Mouse (Mus musculus) embryonic facial prominence, embryonic 14.5 days (tissue): Measurements from ENCODE around the gene Lrp2. TPM values are rescaled to one million over a fixed set of nuclear protein-coding genes. Genes with fewer than 3 reads are reported as not detected.

ENCODE experiments used
- ATAC-seq: fragments of 200-750 bp; cut with Nextera tagmentation; 2 replicates; pipeline ENCODE4 v1.8.0; 2017; ENCODE audit warnings: low read depth, moderate number of reproducible peaks, moderate TSS enrichment
- DNase-seq: peaks from one replicate; pipeline ENCODE4 v3.0.0-alpha.2; 2015; ENCODE audit warnings: low spot score
- H3K27ac ChIP-seq: fragments of 300-500 bp; sonication (generic); replicated peaks from 2 replicates; pipeline ENCODE4 v1.5.1; 2014; ENCODE audit warnings: low read depth, mild to moderate bottlenecking, low read length, moderate library complexity
- H3K27me3 ChIP-seq: fragments of 300-500 bp; sonication (generic); replicated peaks from 2 replicates; pipeline ENCODE4 v1.6.1; 2014; ENCODE audit warnings: low read length; ENCODE audit not compliant: control insufficient read depth, insufficient read depth
- H3K36me3 ChIP-seq: fragments of 300-500 bp; sonication (generic); 2 replicates; pipeline ENCODE4 v1.6.1; 2014; ENCODE audit warnings: low read length, mixed read lengths; ENCODE audit not compliant: control insufficient read depth, insufficient read depth
- H3K4me1 ChIP-seq: fragments of 300-500 bp; sonication (generic); 2 replicates; pipeline ENCODE4 v1.6.1; 2014; ENCODE audit warnings: antibody characterized with exemption, low read length; ENCODE audit not compliant: control insufficient read depth, insufficient read depth
- H3K4me2 ChIP-seq: fragments of 300-500 bp; sonication (generic); 2 replicates; pipeline ENCODE4 v1.6.1; 2014; ENCODE audit warnings: low read depth, mild to moderate bottlenecking, low read length, moderate library complexity, mixed read lengths
- H3K4me3 ChIP-seq: fragments of 300-500 bp; sonication (generic); 2 replicates; pipeline ENCODE4 v1.5.1; 2014; ENCODE audit warnings: low read depth, mild to moderate bottlenecking, low read length
- H3K9ac ChIP-seq: fragments of 300-500 bp; sonication (generic); 2 replicates; pipeline ENCODE4 v1.6.1; 2014; ENCODE audit warnings: low read depth, mild to moderate bottlenecking, low read length, moderate library complexity, mixed read lengths
- H3K9me3 ChIP-seq: fragments of 300-500 bp; sonication (generic); 2 replicates; pipeline ENCODE4 v1.6.1; 2016; ENCODE audit warnings: low read length; ENCODE audit not compliant: control insufficient read depth
- WGBS: fragments of 180-500 bp; shearing (Covaris S2); extraction: QIAGEN DNeasy Blood & Tissue Kit; methylation state at CpG from one replicate; pipeline ENCODE4 v1.1.7; 2014; 5-methylcytosine and 5-hydroxymethylcytosine counted together
- polyA plus RNA-seq: library from polyadenylated mRNA; unstranded; fragments of >200 nt; fragmentation: Nextera tagmentation; extraction: Ambion mirVana; gene quantifications from 2 replicates; pipeline ENCODE4 v1.2.1, GENCODE M21; 2014

The Lrp2 gene
- polyA plus RNA-seq, 1 experiment from 2014 or later: 1.3 TPM

DNA sequence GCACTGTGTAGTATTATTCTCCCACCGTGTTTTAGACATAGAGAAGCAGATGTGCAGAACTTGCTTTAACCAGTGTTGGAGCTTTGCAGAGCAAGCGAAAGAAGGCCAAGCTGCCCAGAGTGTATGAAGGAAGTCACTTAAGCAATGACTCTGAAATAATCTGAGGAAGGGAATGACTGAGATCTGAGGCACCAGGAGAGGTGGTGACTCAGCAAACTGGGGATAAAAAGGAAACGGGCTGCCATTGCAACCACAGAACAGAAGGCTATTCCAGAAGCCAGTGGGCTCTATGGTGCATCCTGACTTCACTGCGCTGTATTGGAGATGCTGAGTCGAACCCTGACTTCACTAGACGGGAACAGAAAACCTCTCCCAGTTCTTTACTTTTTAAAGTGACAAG, 10.9 kb downstream of the Lrp2 start:
- no peaks in the 10 kb centered on the region for H3K36me3 ChIP-seq
- no peak overlapping the region for H3K4me2 ChIP-seq
- no peak overlapping the region for H3K4me3 ChIP-seq
- 73% methylated on average over 6 of the region's 6 CpGs for WGBS
- H3K9ac ChIP-seq: no peak overlapping the region
- no peak for ATAC-seq
- DNase-seq: no peak
- H3K27ac ChIP-seq: no peak overlapping the region
- no peaks in the 10 kb centered on the region for H3K9me3 ChIP-seq
- H3K4me1 ChIP-seq: no peaks in the 10 kb centered on the region
- no peaks in the 10 kb centered on the region for H3K27me3 ChIP-seq

DNA sequence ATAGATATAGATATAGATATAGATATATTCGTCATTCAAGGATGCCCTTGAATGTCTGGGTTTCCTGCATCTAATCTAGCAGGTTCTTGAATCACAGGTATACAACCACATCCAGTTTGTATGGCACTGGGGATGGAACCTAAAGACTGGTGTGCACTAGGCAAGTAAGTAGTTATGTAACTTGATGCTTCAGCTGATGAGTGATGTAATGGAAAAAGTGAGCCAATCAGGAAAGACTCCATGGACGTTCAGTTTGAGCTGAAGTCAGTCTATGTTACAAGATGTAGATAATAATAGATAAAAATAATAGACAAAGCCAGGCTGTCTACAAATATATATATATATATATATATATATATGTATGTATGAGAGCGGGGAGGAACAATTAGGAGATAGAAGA, 11.6 kb downstream of the Lrp2 start:
- ATAC-seq (no peak), DNase-seq (no peak)
- H3K27ac ChIP-seq: no peak overlapping the region
- no peak overlapping the region for H3K4me3 ChIP-seq
- H3K27me3 ChIP-seq: no peaks in the 10 kb centered on the region
- no peak overlapping the region for H3K9ac ChIP-seq
- no peaks in the 10 kb centered on the region for H3K4me1 ChIP-seq
- H3K36me3 ChIP-seq: no peaks in the 10 kb centered on the region
- WGBS: 56% methylated on average over 3 of the region's 3 CpGs
- no peaks in the 10 kb centered on the region for H3K9me3 ChIP-seq
- H3K4me2 ChIP-seq: no peak overlapping the region

DNA sequence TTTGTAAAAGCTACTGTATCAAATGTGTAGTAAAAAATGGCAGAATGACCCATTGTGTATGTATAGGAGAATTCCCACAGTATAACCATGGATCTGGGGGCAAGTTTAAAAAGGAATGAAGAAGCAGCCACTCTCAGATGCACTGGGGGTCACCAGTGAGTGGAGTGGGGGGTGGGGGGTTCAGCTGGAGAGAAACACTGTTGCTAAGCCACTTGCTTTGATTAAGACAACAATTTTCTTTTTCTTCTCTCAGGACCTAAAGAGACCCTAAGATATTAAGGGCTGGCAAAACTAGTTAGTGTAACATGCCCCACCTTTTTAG, 12.2 kb downstream of the Lrp2 start:
- Histone ChIP-seq H3K36me3 (no peaks in the 10 kb centered on the region), H3K9me3 (no peaks in the 10 kb centered on the region), H3K4me2 (no peak overlapping the region), H3K27me3 (no peaks in the 10 kb centered on the region), H3K4me1 (no peaks in the 10 kb centered on the region), H3K27ac (no peak overlapping the region), H3K9ac (no peak overlapping the region), H3K4me3 (no peak overlapping the region)
- DNase-seq: no peak
- no peak for ATAC-seq

DNA sequence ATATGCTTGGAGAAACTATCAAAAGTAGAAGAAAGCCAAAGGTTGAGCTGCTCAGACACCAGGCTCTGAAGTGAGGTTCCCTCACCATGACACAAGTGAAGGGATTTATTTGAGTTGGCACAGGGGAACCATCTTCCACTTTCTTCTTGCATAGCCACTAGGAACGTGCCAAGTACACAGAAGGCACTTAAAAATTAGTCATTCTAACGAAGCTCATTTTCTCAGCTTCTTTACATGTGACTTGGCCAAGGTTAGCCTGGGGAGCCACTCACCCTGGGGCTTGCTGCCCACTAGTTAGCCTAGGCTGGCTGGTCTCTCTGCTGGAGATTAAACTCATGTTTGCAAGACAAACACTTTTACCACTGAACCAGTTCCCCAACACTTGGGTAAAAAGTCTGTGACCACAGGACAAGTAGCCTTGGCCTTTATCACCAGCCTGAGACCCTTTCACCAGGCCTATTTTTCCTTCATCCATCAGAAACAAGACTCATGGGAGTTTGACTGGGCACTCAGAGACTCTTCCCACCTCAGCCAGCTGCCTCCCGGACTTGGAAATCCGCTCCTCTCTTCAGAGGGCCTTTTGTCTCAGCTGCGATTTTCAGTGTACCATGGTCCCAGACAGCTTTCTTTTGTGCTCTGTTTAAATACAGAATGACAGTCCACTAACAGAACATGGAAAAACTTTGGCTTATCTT, 12.7 kb downstream of the Lrp2 start:
- Histone ChIP-seq H3K4me1 (no peaks in the 10 kb centered on the region), H3K27me3 (no peaks in the 10 kb centered on the region), H3K27ac (no peak overlapping the region), H3K9ac (no peak overlapping the region), H3K4me3 (no peak overlapping the region), H3K4me2 (no peak overlapping the region), H3K36me3 (no peaks in the 10 kb centered on the region), H3K9me3 (no peaks in the 10 kb centered on the region)
- WGBS: 73% methylated on average over 5 of the region's 5 CpGs
- DNase-seq: no peak
- no peak for ATAC-seq

DNA sequence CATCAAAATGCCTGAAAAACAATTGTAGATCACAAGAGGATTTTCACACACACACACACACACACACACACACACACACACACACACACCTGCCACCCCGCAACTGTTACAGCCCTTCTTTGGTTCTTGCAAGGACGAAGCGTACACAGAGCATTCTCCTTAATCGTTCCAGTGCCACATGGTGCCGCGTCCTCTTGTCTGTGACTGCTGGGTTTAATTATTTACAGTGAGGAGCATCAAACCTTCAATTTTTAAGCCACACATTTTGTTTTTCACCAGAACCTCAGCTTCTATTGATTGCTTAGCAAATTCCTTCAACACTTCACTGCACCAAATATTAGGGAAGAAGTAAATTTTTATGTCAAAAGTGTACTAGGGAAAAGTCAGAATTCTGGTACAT, 15.3 kb downstream of the Lrp2 start:
- no peak overlapping the region for H3K4me2 ChIP-seq
- no peaks in the 10 kb centered on the region for H3K9me3 ChIP-seq
- H3K4me1 ChIP-seq: no peaks in the 10 kb centered on the region
- H3K9ac ChIP-seq: no peak overlapping the region
- H3K4me3 ChIP-seq: no peak overlapping the region
- H3K27ac ChIP-seq: no peak overlapping the region
- no peaks in the 10 kb centered on the region for H3K36me3 ChIP-seq
- DNase-seq (no peak), ATAC-seq (no peak)
- 60% methylated on average over 6 of the region's 6 CpGs for WGBS
- H3K27me3 ChIP-seq: no peaks in the 10 kb centered on the region

DNA sequence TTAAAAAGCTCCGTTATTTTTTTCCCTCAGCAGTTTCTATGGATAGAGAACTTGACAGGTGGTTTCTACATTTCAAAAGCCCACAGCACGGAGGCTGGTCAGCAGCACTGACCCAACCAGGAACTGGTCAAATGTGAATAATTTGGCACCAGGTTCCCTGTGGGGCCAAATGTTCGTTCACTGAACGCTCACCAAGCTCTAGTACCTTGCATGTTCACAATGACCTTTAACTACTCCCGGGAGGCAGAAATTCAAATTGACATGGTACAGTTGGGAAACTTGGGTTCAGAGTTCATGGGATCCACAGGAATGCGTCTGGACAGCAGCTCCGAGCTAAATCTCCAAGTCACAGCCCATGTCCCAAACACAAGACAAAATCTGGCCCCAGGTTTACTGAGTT, 19.6 kb downstream of the Lrp2 start:
- no peak for DNase-seq

DNA sequence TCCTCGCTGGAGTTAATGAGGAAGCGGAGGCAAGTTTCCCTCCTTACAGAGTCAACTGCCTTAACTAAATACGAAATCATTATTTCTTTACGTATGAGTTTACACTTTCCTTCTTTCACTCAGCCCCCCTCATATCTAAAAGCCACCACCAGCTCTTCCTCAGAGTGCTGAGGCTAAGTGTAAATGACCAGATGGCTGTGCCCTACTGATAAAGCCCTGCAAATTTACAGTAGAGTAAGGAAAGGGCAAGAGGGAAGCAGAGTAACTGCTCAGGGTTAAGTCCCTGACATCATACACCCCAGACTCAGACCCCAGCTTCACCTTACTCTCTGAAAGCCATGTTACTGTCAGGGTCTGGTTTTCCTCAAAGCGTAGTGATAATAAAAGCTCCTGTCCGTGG, 22.4 kb downstream of the Lrp2 start:
- no peak for ATAC-seq
- 75% methylated on average over 6 of the region's 6 CpGs for WGBS
- H3K27ac ChIP-seq: no peak overlapping the region
- H3K36me3 ChIP-seq: no peaks in the 10 kb centered on the region
- no peak overlapping the region for H3K4me2 ChIP-seq
- H3K4me3 ChIP-seq: no peak overlapping the region
- no peak for DNase-seq
- no peaks in the 10 kb centered on the region for H3K27me3 ChIP-seq
- H3K9ac ChIP-seq: no peak overlapping the region
- H3K4me1 ChIP-seq: no peaks in the 10 kb centered on the region
- H3K9me3 ChIP-seq: no peaks in the 10 kb centered on the region

More for the DNA sequence above, 19.6 kb downstream of the Lrp2 start:
- Histone ChIP-seq H3K27ac (no peak overlapping the region), H3K36me3 (no peaks in the 10 kb centered on the region), H3K9me3 (no peaks in the 10 kb centered on the region), H3K9ac (no peak overlapping the region), H3K4me1 (no peaks in the 10 kb centered on the region), H3K4me2 (no peak overlapping the region), H3K27me3 (no peaks in the 10 kb centered on the region), H3K4me3 (no peak overlapping the region)
- 72% methylated on average over 7 of the region's 7 CpGs for WGBS
- ATAC-seq: no peak

DNA sequence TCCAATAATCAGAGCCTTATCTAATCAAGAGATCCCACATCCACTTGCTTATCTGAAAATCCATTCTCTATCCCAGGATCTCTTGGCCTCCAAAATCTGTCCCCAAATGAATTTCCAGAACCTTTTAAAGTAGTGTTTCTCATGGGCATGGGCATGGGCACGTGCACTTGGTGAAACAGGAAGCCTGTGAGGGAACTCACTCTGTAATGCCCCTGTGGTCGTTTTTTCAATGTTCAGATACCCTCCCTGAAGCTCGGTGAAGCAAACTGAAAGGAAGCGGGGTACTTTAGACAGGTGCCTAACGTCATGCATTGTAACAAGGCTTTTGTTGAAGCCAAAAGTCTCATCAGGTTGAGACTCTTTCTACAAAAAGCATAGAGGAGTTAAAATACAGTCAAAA, 23.1 kb downstream of the Lrp2 start:
- Histone ChIP-seq H3K27ac (no peak overlapping the region), H3K4me3 (no peak overlapping the region), H3K27me3 (no peaks in the 10 kb centered on the region), H3K9me3 (no peaks in the 10 kb centered on the region), H3K4me1 (no peaks in the 10 kb centered on the region), H3K36me3 (no peaks in the 10 kb centered on the region), H3K9ac (no peak overlapping the region), H3K4me2 (no peak overlapping the region)
- WGBS: 65% methylated on average over 5 of the region's 5 CpGs
- ATAC-seq: no peak
- DNase-seq: no peak

DNA sequence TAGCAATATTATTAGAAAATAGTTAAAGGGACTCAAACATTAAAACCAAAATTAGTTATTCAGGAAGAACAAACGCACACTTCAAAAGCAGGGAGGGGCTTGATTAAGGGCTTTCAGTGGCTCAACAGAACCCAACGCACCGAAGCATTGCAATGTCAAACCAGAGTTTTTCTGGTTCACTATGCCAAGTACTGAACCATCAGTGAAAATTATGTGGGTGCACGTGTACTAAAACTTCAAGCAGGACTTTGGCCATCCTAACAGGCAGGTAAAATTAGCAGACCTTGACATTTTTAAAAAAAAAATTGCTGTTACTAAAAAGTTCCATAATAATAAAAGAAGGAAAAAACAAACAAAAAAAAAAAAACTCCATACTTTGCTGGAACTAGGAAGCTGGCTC, 25.6 kb downstream of the Lrp2 start:
- DNase-seq: no peak

More for the DNA sequence above, 25.6 kb downstream of the Lrp2 start:
- no peaks in the 10 kb centered on the region for H3K4me1 ChIP-seq
- no peak overlapping the region for H3K9ac ChIP-seq
- no peak for ATAC-seq
- H3K9me3 ChIP-seq: no peaks in the 10 kb centered on the region
- H3K4me3 ChIP-seq: no peak overlapping the region
- H3K27me3 ChIP-seq: no peaks in the 10 kb centered on the region
- H3K27ac ChIP-seq: no peak overlapping the region
- 83% methylated on average over 4 of the region's 4 CpGs for WGBS
- no peak overlapping the region for H3K4me2 ChIP-seq
- no peaks in the 10 kb centered on the region for H3K36me3 ChIP-seq
